Mouse (Mus musculus): ENCODE measurements at regions not wholly inside any gene's neighbourhood (a gene's known extent, or its start where the extent isn't known, plus 50 kb on each side); places are given as distances from the start of the nearest gene placed in this dataset.

GRCm38 (mm10) chr6:148595009-148595770 is 151.0 kb upstream of the Tmtc1 start:
- no peak for TF ChIP-seq CTCF (IDR thresholded peaks at IDR 0.05; ENCODE audit: low read depth, low read length)
- TF ChIP-seq GATA1 (IDR thresholded peaks at IDR 0.05; ENCODE audit: borderline replicate concordance, low read length) = no peak
- TF ChIP-seq POLR2AphosphoS5 (IDR thresholded peaks at IDR 0.05; ENCODE audit: insufficient replicate concordance, low read depth, low read length) = no peak
- TF ChIP-seq TAL1 (conservative IDR thresholded peaks at IDR 0.05; ENCODE audit: low read depth, low read length) = no peak
